Mouse (Mus musculus) ES-Bruce4 (cell line): ENCODE results near the gene Mdm1. TPM values are rescaled to one million over a fixed set of nuclear protein-coding genes. Genes with fewer than 3 reads are reported as not detected.

Experiments used
- H3K27ac ChIP-seq: 2 replicates; pipeline ENCODE4 v1.5.1; 2012; ENCODE audit warnings: low read length, inconsistent platforms; ENCODE audit not compliant: insufficient read depth
- H3K27me3 ChIP-seq: 2 replicates; pipeline ENCODE4 v1.6.1; 2012; ENCODE audit warnings: mild to moderate bottlenecking, low read length, inconsistent platforms; ENCODE audit not compliant: control insufficient read depth, poor library complexity, insufficient read depth, severe bottlenecking
- H3K36me3 ChIP-seq: 2 replicates; pipeline ENCODE4 v1.6.1; 2012; ENCODE audit warnings: inconsistent platforms, mild to moderate bottlenecking, low read length, moderate library complexity; ENCODE audit not compliant: control insufficient read depth, poor library complexity, insufficient read depth, severe bottlenecking
- H3K4me1 ChIP-seq: one replicate; pipeline ENCODE4 v1.8.1; 2011; ENCODE audit warnings: low read length; ENCODE audit not compliant: control insufficient read depth, insufficient read depth
- H3K4me3 ChIP-seq: 2 replicates; pipeline ENCODE4 v1.5.1; 2011; ENCODE audit warnings: low read depth, mild to moderate bottlenecking, low read length
- H3K9ac ChIP-seq: 2 replicates; pipeline ENCODE4 v1.6.1; 2012; ENCODE audit warnings: low read depth, mild to moderate bottlenecking, inconsistent platforms; ENCODE audit not compliant: poor library complexity, severe bottlenecking
- H3K9me3 ChIP-seq: replicated peaks from 2 replicates; pipeline ENCODE4 v1.6.1; 2012; ENCODE audit warnings: mild to moderate bottlenecking, low read length, inconsistent platforms; ENCODE audit not compliant: control insufficient read depth, poor library complexity, insufficient read depth, severe bottlenecking
- CTCF ChIP-seq: IDR thresholded peaks from one replicate; pipeline ENCODE4 v1.8.1; 2011; ENCODE audit warnings: low read depth, low read length
- EP300 ChIP-seq: IDR thresholded peaks from 2 replicates; pipeline ENCODE4 v1.6.1; 2011; ENCODE audit warnings: low read depth, low read length; ENCODE audit not compliant: insufficient read depth
- POLR2A ChIP-seq: IDR thresholded peaks from one replicate; pipeline ENCODE4 v1.8.1; 2011; ENCODE audit warnings: low read length; ENCODE audit not compliant: insufficient read depth
- polyA plus RNA-seq: library from polyadenylated mRNA; stranded (reverse); fragments of >200 nt; gene quantifications from 2 replicates; pipeline ENCODE4 v1.2.4, GENCODE M21; 2011; ENCODE audit warnings: low read depth; ENCODE audit not compliant: missing spikeins, insufficient read depth, insufficient read length

Gene Mdm1
- polyA plus RNA-seq, 1 experiment, result 33.0 TPM

- Histone ChIP-seq H3K9ac (no peak overlapping the region), H3K27ac (no peak overlapping the region), H3K9me3 (peaks cover 6% of the 10 kb centered on the region), H3K27me3 (no peaks in the 10 kb centered on the region; the same call in 1 of the 2 replicates), H3K4me1 (no peaks in the 10 kb centered on the region), H3K4me3 (peak overlapping the region; percentile 25), H3K36me3 (no peaks in the 10 kb centered on the region)
- TF ChIP-seq CTCF (no peak), POLR2A (no peak), EP300 (no peak)
Measured at GRCm38 (mm10) chr10:118129001-118129682, 12.5 kb upstream of the Mdm1 start.

- Histone ChIP-seq H3K27me3 (no peaks in the 10 kb centered on the region; the same call in 1 of the 2 replicates), H3K27ac (no peak overlapping the region), H3K9me3 (peaks cover 6% of the 10 kb centered on the region), H3K4me3 (no peak overlapping the region), H3K9ac (no peak overlapping the region), H3K36me3 (no peaks in the 10 kb centered on the region), H3K4me1 (no peaks in the 10 kb centered on the region)
- TF ChIP-seq EP300, result no peak
- TF ChIP-seq CTCF, result no peak
Measured at GRCm38 (mm10) chr10:118130016-118130415, 11.6 kb upstream of the Mdm1 start.

GRCm38 (mm10) chr10:118132993-118133392, 8.6 kb upstream of the Mdm1 start:
- no peak overlapping the region for H3K9ac ChIP-seq
- no peak overlapping the region for H3K4me3 ChIP-seq
- H3K36me3 ChIP-seq, result no peaks in the 10 kb centered on the region

GRCm38 (mm10) chr10:118138508-118138907, 3.1 kb upstream of the Mdm1 start:
- Histone ChIP-seq H3K27me3 (no peaks in the 10 kb centered on the region), H3K36me3 (no peaks in the 10 kb centered on the region), H3K4me3 (no peak overlapping the region), H3K27ac (no peak overlapping the region), H3K9me3 (no peaks in the 10 kb centered on the region), H3K9ac (no peak overlapping the region), H3K4me1 (no peaks in the 10 kb centered on the region)
- TF ChIP-seq EP300 (no peak), CTCF (no peak)

More at GRCm38 (mm10) chr10:118132993-118133392, 8.6 kb upstream of the Mdm1 start:
- Histone ChIP-seq H3K9me3 (no peaks in the 10 kb centered on the region), H3K4me1 (no peaks in the 10 kb centered on the region), H3K27me3 (no peaks in the 10 kb centered on the region), H3K27ac (no peak overlapping the region)
- TF ChIP-seq POLR2A (no peak), EP300 (no peak), CTCF (no peak)

- Histone ChIP-seq H3K27ac (no peak overlapping the region), H3K4me1 (no peaks in the 10 kb centered on the region), H3K4me3 (no peak overlapping the region), H3K36me3 (no peaks in the 10 kb centered on the region), H3K27me3 (no peaks in the 10 kb centered on the region), H3K9ac (no peak overlapping the region), H3K9me3 (no peaks in the 10 kb centered on the region)
- no peak for TF ChIP-seq CTCF
- no peak for TF ChIP-seq EP300
- TF ChIP-seq POLR2A, result no peak
Measured at GRCm38 (mm10) chr10:118139837-118140570, 1.6 kb upstream of the Mdm1 start.
